Mouse (Mus musculus) MEL-GATA-1-ER (cell line): ENCODE measurements around the gene Olfr370.

Source experiments
- DNase-seq: peaks from one replicate; pipeline ENCODE4 v3.0.0-alpha.2; 2012; ENCODE audit warnings: low read depth; ENCODE audit errors: extremely low read depth

Gene Olfr370

DNA sequence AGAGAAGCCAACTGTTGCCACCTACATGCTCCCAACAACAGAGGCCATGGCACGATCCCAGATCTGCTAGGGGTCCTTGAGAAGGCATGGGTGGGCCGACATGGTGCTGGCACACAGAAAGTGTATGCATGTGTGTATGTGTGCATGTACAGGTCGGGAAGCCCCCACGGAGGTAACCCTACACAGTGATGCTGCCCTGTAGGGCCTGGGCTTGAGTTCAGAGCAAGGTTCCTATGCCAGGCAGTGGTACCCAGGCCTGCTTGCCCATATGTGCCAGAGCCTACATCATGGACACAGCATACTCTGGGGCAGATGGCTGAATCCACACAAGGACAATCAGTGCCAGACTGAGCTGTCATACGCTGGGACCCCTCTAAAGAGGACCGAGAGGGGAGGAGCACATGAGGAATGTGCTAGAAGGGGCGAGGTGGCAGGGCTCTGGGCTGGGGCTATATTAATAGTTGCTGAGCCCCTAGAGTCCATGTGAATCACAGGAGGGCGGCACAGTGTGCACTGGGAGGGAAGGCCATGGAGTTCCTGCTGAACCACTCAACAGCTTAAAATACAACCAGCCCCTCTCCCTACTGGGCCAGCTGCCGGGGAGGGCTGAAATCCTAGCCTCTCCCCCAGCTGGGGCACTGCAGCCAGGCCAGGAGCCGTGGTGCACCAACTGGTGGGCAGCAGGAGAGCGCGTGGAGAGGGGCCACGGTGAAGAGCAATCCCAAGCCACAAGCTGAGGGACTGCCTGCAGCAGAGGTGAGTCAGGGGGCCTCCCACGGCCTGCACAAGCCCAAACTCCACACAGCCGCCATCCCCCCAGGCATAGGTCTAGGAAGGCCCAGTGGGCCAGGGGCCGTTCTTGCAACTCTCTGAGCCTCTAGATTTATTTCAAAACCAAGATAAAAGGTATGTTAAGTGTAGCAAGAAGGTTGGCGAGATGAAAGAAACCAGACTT is 40.3 kb downstream of the Olfr370 start:
- DNase-seq, result no peak

DNA sequence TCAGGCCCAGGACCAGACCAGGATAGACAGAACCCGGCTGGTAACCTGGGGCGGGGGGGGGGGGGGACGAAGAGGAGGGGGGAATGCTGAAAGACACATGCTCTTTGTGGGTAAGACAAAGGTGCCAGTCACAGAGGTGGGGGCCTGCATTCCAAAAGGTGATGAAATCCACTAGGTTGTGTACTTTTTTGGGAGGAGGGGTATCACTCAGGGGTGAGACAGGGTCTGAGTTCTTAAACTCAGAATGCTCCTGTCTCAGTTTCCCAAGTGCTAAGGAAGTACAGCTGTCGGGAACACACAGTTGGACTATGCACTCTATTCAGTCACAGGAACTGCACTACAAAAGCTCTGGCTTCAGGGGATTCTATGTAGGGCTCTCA is 40.9 kb downstream of the Olfr370 start:
- no peak for DNase-seq

DNA sequence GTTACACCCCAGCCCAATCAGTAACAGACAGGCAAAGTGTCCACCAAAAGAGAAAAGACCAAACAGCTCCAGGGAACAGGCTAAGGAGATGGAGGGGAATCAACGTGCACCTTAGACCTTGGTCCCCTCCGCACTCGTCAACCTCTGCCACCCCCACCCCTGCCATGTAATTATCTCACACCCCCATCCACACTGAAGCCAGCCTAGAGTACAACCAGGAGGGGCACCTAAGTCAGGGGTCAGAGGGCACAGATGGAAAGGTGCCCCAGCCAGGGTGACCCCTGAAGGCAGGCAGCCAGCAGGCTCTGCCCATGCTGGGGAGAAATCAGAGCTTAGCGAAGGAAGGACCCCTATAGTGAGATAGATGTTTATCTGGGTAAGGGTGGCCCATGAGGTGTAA is 41.3 kb downstream of the Olfr370 start:
- no peak for DNase-seq

DNA sequence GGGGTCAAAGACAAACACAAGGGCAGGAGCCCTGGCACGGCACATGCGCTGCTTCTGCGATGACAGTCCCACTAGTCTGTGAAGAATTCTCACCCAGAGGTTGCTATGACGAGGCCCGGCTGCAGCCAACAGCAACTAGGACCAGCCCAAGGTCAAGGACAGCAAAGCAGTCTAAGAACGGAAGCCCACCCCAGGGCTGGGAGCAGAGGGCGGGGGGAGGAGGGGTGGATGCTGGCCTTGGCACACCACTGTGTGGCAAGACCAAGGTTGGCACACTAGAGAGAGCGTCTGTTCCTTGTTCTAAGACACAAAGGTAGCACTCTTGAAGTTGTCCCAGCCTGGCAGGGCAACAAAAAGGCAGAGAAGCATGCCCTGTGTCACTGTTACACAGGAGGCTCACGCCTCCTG is 41.8 kb downstream of the Olfr370 start:
- no peak for DNase-seq

DNA sequence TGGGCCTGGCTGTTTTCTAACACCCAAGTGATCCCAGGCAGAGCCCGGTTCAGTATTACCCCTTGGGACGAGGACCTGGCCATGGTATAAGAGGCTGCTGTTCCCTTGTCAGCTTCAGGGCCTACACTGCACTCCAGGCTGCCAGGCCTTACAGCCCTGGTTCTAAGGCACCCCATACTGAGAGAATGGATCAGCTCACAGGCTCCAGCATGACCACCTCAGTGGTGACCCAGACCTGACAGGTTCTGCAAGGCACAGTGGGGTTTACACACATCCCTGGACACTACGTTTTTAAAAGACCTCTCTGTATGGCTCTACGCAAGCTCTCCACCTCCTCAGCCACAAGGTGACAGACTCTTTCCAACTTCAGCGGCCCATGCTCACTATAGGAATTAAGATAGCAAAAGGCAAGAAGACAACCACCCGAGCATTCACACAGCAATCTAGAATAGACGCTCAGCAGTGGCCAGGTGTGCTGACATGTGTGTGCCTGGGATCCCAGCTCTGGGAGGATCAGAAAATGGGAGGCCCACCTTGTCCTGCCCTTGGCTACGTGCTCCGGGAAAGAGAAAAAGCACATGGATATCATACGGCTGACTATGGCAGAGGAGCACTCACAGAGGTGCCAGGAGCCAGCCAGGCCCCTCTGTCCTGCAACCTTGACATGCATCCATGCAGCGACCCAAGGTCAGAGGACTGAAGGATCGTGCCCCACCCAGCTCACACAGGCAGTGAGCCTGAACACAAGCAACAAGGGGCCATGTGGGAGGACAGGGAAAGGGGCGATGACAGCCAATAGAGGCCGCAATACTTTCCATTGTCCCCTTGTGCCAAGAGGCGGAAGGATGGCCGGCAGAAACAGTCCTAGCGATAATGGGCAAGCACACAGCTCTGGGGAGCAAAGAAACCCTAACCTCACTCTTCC is 42.8 kb downstream of the Olfr370 start:
- DNase-seq, result no peak

DNA sequence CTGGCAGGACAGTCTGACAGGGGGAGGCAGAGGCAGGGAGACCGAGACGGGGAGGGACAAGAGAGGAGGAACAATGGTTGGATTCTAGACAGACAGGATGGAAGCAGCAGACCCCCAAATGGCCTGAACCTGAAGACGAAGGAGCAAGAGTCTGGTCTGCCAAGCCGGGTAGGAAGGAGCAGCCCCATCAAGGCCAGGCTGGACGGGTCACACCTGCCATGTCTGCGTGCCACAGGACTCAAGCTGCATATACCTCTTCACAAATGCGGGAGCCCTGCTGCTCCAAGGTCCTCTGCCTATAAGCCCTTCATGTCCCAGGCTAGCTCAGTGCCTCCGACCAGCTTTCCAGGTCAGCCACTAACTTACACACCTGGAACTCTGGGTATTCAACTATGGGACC is 44.1 kb downstream of the Olfr370 start:
- DNase-seq, result no peak

DNA sequence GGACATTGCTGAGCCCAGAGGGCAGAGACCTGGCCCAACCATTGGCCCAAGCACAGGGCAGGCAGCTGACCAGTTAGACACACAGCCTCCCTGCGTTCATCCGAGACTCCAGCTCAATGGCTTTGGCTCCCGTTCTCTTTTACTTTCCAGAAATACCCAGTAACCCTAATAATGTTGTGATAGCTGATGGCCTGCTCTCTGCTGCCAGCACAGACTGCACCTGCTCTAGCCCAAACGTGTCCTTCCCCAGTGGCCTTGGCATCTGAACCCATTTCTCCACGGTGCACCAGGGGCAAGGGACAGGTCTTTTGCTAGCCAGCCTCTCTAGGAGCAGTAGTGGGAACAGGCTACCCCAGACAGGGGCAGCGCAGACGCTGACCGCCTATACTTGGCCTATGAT is 45.2 kb downstream of the Olfr370 start:
- DNase-seq, result no peak

DNA sequence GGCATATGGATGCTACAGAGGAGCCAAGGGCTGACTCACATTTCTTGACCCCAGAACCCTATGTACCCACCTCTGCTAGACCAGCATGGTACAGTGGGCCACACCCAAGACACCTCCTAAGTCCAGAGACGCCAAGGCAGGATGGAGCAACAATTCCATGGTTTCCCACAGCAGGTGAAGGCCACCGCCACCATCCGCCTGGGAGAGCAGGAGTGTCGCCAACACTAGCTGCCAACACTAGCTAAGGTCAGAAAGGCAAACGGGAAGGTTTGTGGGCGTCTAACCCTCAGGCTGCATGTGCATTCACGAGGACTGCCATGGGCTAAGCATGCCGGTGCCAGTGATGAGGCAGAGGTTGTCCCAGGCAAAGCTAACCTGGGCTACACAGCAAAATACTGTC is 46.6 kb downstream of the Olfr370 start:
- no peak for DNase-seq

DNA sequence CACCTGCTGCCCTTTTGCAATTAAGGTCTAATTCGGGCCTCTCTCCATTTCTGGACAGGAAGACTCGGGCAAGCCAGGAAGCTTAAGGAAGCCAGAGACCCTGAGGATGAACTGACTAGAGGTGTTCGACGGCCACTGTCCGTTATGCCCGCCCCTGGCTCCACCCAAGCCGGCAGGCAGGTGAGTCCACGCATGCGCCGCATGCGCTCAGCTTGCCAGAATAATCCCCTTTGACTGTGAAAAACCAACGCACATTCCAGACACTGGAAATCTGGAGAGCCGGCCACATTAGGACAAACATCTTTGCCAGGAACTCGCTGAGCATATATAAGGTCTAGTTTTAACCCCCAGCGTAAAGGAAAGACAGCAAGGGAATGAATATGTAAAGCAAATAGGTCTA is 47.7 kb downstream of the Olfr370 start:
- DNase-seq, result no peak

DNA sequence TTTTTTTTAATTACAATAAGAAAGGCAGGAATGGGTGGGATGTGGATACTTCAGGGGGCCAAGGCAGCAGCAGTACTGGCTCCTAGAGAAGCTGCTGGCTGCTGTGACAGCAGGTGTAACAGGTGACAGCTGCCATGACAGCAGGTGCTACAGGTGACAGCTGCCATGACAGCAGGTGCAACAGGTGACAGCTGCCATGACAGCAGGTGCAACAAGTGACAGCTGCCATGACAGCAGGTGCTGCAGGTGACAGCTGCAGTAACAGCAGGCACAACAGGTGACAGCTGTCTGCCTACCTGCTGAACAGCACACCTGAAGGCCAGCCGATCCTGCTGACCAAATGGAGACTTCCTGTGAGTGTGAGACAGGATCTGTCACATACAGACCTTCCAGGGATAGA is 49.2 kb downstream of the Olfr370 start:
- no peak for DNase-seq

DNA sequence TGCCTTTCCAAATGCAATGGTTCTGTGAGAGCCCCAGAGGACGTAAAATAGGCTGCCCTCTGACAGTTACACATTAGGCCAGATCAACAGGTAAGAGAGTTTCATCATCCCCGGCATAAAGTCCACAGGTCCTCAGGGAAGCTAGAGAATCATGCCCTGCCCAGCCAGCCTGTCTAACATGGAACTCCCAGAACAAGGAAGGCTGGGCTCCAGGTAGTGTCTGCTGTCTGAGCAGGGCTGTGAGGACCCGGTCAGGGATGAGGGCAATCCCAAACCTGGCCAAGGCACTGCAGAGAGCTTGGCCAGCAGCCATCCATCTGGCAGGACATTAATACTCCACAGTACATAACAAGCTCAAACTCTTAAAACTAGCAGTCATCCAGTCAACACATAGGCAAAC is 49.8 kb downstream of the Olfr370 start:
- DNase-seq, result no peak

DNA sequence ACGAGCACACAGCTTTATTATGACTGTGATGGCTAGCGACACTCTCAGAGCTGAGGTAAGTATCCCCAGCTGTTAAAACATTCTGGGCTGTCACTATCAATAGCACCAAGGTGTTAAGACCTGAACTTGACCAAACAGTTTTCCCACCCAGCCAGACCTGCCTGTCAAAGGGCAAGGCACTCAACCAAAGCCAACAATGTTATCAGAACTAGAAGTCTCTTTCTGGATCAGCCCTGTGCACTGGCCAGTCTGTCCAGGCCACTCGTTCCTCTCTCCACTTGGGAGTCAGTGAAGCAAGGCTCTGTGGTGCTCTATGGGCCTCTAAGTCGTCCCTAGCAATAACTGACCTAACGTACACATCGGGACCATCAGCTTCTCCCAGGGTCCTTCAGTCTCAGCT is 52.1 kb downstream of the Olfr370 start:
- DNase-seq, result no peak

DNA sequence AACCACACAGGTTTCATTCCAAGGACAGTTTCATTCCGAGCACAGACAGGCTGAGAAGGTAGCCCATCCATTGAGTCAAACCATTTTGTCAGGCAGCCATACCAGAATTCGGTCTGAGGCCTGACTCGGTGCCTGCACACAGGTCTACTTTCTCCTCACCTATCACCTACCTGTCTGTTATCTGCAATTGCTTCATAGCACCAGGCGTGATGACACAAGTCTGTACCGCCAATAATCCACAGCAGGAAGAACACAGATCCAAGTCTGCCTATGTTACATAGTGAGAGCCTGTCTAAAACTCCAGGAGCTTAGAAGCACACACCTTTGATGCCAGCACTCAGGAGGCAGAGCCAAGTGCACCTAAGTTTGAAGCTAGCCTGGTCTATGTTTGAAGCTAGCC is 53.3 kb downstream of the Olfr370 start:
- DNase-seq, result no peak

DNA sequence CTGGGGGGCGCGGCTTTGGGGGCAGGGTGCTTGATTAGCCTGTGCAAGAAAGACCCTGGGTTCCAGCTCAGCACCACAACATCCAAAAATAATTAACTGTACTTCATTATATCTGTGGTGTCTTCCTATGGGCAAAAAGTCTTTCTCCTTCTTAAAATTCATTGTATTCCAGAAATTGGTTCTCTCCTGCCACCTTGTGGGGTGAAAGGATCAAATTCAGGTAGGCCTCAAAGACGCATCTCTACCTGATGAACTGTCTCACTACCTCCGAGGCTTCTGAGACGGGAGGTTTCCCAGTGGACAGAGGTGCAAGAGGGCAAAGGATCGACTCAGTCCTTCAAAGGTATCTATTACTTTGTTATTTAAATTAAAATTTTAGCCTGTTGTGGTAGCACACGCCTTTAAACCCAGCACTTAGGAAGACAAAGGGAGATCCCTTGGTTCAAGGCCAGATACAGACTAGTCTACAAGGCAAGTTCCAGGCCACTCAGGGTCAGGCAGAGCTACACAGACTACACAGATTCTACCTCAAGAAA is 55.0 kb downstream of the Olfr370 start:
- no peak for DNase-seq

DNA sequence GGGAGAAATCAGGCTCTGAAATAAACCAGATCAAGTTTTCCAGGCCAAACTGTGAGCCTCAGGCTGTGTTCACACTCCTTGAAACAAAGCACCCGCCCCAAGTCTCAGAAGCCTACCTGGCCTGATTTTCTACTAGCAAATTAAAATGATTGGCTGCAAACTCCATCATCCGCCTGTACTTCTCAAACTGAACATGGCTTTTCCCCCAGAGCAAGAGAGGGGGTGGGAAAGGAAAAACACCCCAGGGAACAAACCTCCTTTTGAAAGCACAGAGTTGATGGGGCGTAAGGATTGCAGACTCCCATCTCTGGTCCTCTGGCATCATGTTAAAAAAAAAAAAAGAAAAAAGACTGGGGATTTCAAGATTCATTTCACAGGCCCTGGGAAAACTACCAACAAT is 57.1 kb downstream of the Olfr370 start:
- no peak for DNase-seq

DNA sequence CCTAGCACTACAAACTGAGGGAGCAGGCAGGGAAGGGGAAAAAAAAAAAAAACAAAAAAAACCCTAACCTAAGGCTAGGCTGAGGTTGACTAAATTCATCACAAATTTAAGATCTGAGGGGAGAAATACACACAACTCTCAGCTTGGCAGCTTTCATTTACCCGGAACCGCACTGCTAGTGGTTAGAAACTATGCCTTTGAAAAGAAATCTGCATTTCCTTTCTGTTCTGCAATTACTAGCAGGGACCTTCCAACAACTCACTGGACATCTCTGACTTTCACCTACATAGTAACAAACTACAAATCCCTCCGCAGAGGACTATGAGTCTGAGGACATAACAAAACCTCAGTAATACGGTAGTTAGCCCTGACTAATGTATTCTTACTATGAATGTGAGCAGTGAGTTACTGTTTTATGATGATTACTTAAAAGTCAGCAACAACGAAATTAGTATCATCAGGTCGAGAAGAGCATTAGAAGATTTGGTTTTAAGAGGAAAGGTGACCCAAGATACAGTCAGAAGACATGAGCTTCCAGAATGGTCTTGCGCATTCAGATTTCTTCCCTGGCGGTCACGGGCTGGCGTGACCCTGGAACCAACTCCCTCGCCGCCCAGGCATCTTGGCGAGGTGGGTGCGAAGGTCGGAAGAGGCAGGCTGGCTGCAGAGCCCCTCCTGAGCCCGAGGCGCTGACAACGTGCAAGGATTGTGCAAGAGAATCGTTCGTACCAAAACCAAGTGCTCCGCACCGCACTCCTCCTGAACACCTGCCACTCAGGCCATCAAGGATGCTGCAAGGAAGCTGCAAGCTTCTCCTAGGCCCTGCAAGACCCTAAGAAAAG is 58.0 kb downstream of the Olfr370 start:
- peak; percentile 72 for DNase-seq

DNA sequence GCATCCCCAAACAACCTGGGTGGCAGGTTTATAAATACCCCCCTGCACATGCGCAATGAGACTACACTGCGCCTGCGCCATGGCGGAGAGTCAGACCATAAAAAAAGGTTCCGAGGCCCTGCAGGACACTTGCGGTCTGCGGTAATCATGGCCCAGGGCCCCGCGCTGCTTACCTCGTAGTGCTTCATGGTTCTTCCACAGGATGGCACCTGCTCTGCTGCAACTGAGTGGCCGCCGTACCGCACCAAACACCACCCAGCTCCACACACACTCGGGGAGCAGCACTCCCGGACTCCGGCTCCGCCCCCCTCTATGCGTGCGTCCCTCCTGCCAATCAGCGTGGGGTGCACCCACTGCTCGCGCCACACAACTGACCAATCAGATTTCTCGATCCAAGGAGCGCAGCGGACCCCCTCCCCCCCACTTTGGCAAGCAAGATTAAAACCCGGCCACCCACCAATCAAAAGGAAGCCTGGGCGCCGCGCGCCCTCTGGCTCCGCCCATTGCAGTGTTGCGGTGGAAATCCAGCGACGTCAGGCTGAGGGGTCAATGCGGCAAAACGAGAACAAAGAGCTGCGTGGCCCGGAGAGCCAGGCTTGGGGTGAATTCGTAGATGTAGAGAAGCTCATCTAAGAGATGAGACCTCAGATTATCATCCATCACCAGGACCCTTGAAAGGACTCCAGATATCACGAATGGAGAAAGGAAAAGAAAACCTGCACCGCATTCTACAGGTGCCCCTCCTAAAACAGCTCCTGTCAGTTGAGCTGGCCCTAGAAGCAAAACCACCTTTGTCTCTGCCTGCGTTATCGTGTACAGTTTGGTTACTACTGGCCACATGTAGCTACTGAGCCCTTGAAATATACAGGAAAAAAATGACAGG is 58.8 kb downstream of the Olfr370 start:
- peak; percentile 94 for DNase-seq
